Mouse (Mus musculus) ES-E14 (cell line): ENCODE measurements around the gene Mrpl44. TPM values are rescaled to one million over a fixed set of nuclear protein-coding genes. Genes with fewer than 3 reads are reported as not detected.

Source experiments
- DNase-seq: peaks from one replicate; pipeline ENCODE4 v3.0.0-alpha.2; 2013; ENCODE audit warnings: low read depth, low spot score
- H3K27ac ChIP-seq: 2 replicates; pipeline ENCODE4 v1.5.1; 2012; ENCODE audit warnings: low read depth, mild to moderate bottlenecking, low read length, moderate library complexity, mixed read lengths; ENCODE audit not compliant: poor library complexity, insufficient read depth, severe bottlenecking
- H3K36me3 ChIP-seq: 2 replicates; pipeline ENCODE4 v1.6.1; 2012; ENCODE audit warnings: mild to moderate bottlenecking, low read length, moderate library complexity, mixed read lengths; ENCODE audit not compliant: control insufficient read depth, poor library complexity, insufficient read depth, severe bottlenecking
- H3K4me1 ChIP-seq, 2 experiments: fragments of 150-350 bp in 1 of 2; sonication (generic) in 1 of 2; 2 replicates each; pipeline ENCODE4 v1.6.1; 2012; ENCODE audit warnings: low read length in 2 of 2, mild to moderate bottlenecking in 1 of 2, mixed read lengths in 1 of 2; ENCODE audit not compliant: control insufficient read depth in 2 of 2, insufficient read depth in 2 of 2, poor library complexity in 1 of 2
- H3K4me3 ChIP-seq, 2 experiments: fragments of 150-350 bp in 1 of 2; sonication (generic) in 1 of 2; 2 replicates each; pipeline ENCODE4 v1.5.1; 2012; ENCODE audit warnings: low read length in 2 of 2, low read depth in 1 of 2, mild to moderate bottlenecking in 1 of 2, mixed read lengths in 1 of 2; ENCODE audit not compliant: insufficient read depth in 1 of 2, poor library complexity in 1 of 2, severe bottlenecking in 1 of 2
- H3K9ac ChIP-seq: 2 replicates; pipeline ENCODE4 v1.6.1; 2012; ENCODE audit warnings: low read depth, mild to moderate bottlenecking, low read length, mixed read lengths; ENCODE audit not compliant: poor library complexity, insufficient read depth, severe bottlenecking
- H3K9me3 ChIP-seq: fragments of 150-350 bp; sonication (generic); 2 replicates; pipeline ENCODE4 v1.6.1; 2012; ENCODE audit warnings: low read depth, mild to moderate bottlenecking, low read length; ENCODE audit not compliant: control insufficient read depth, insufficient read depth
- CHD2 ChIP-seq: IDR thresholded peaks from 2 replicates; pipeline ENCODE4 v1.6.1; 2014; ENCODE audit warnings: mild to moderate bottlenecking, low read depth, low read length, inconsistent platforms
- HCFC1 ChIP-seq: IDR thresholded peaks from 2 replicates; pipeline ENCODE4 v1.6.1; 2012; ENCODE audit warnings: low read length, inconsistent platforms, borderline replicate concordance; ENCODE audit not compliant: insufficient read depth
- MAFK ChIP-seq: IDR thresholded peaks from 2 replicates; pipeline ENCODE4 v1.6.1; 2014; ENCODE audit warnings: mild to moderate bottlenecking, low read depth, low read length, inconsistent platforms; ENCODE audit not compliant: insufficient read depth
- ZC3H11A ChIP-seq: IDR thresholded peaks from 2 replicates; pipeline ENCODE4 v1.6.1; 2012; ENCODE audit warnings: low read depth, mild to moderate bottlenecking, inconsistent platforms, low read length, borderline replicate concordance
- ZNF384 ChIP-seq: IDR thresholded peaks from 2 replicates; pipeline ENCODE4 v1.6.1; 2012; ENCODE audit warnings: low read depth, low read length, inconsistent platforms
- in situ Hi-C, 2 experiments: fragments of 600-800 bp; cut with MboI; formaldehyde crosslinking; loops; one replicate each; pipeline ENCODE4 v1.15.1; 2025; ENCODE audit warnings: low sequenced_read_pairs in 2 of 2, inconsistent platforms in 1 of 2; ENCODE audit not compliant: unreplicated experiment in 2 of 2
- total RNA-seq: library from RNA; depleted of rRNA; stranded (reverse); fragments of 300-350 nt; gene quantifications from 2 replicates; pipeline ENCODE4 v1.2.3, GENCODE M21; 2012; rRNA removed

Mrpl44 gene
- total RNA-seq, 1 experiment = 43.1 TPM

DNA sequence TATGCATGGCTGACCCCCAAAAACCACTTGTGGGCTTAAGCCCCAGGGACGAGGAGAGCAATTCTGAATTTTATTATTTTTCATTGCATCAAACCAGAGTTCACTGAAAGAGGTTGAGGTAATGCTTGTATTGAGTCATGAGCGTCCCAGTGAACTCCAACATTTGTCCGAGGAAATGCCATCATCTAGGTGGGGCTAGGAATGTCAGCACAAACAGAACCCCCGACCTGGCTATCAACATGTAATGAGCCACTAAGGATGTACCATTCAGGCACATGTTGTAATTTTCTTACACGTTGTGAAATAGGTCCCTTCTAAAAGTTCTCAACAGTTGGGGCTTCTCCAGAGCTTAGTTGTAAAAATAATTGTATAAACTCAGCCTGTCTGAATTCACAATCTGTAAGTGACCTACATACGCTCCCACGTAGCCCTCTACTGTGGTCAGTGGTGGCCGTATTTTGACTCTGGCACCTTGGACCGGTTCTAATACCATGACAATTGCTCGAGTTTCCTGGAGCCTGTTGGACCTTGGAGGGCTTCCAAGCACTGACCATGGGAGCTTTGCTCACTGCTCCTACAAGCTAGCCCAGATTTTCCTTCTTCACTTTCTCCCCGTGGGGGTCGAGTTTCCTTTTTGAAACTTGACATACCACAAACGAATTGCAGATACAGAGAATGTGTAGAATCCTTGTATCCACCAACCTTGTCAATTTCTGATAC lies 47.1 kb downstream of the Mrpl44 start:
- Histone ChIP-seq H3K36me3 (no peaks in the 10 kb centered on the region), H3K27ac (no peak overlapping the region), H3K9me3 (no peaks in the 10 kb centered on the region), H3K4me1 (no peaks in the 10 kb centered on the region), H3K4me3 (no peak overlapping the region), H3K9ac (no peak overlapping the region)
- in situ Hi-C loops = no loop called here
- DNase-seq = no peak
- TF ChIP-seq ZC3H11A (no peak), ZNF384 (no peak), HCFC1 (no peak), CHD2 (no peak), MAFK (no peak)

DNA sequence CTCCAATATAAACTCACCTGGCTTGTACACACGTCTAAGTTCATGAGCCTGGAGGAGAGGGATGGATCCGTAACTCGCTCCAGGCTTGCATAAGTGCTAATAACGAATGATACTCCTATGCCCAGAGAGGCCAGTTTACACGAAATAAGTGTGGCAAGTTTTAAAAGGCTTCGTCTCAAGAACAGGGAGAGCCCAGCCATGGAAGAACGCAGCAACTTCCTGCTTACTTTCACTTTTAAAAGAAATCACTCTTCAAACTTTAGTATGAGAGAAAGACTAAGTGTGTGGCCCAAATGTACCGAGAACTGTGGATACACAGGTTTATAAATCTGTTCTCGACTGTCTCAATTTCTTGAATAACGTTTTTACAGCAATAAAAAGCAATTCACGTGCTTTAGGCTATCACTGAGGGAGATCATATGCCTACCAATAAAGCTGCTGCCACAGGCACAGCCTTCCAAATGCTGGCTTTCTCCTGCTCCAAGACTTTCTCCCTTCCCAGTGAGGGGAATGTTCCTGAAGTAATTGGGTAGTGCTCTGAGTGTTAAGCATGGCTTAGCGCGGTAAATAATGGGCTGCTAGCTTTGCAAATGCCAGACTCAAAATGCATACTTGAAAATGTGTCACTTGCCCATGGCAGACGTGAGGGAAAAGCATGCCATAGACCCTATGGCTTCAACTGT lies 48.3 kb downstream of the Mrpl44 start:
- H3K27ac ChIP-seq = no peak overlapping the region
- no peaks in the 10 kb centered on the region for H3K9me3 ChIP-seq
- no peaks in the 10 kb centered on the region for H3K36me3 ChIP-seq
- no peak for DNase-seq
- in situ Hi-C loops = no loop called here
- H3K4me1 ChIP-seq = no peaks in the 10 kb centered on the region
- no peak overlapping the region for H3K9ac ChIP-seq
- H3K4me3 ChIP-seq = no peak overlapping the region
- TF ChIP-seq CHD2 (no peak), MAFK (no peak), HCFC1 (no peak), ZC3H11A (no peak), ZNF384 (no peak)

Other genes starting within 250 kb of the Mrpl44 start
- 1.7 and 4.7 TPM in 2 replicates for gene Ap1s3, start 104.0 kb upstream of the Mrpl44 start, total RNA-seq
- 31.4 and 41.2 TPM in 2 replicates for gene Wdfy1, start 125 bp downstream of the Mrpl44 start, total RNA-seq
- 34.6 and 37.0 TPM in 2 replicates for gene Serpine2, start 85.2 kb downstream of the Mrpl44 start, total RNA-seq